Mouse (Mus musculus): ENCODE measurements at regions not wholly inside any gene's neighbourhood (a gene's known extent, or its start where the extent isn't known, plus 50 kb on each side); places are given as distances from the start of the nearest gene placed in this dataset.

- DNase-seq (ENCODE audit: low read depth, low spot score), result no peak
Observed at GRCm38 (mm10) chr10:66433490-66433889, 662.4 kb upstream of the Jmjd1c start.

- DNase-seq (ENCODE audit: low read depth, low spot score), result no peak
Observed at GRCm38 (mm10) chr10:66470684-66471083, 625.2 kb upstream of the Jmjd1c start.

- no peak for DNase-seq (ENCODE audit: low read depth, low spot score)
Observed at GRCm38 (mm10) chr10:66472038-66472437, 623.9 kb upstream of the Jmjd1c start.

GRCm38 (mm10) chr10:66475187-66475735 is 620.7 kb upstream of the Jmjd1c start:
- DNase-seq (ENCODE audit: low read depth, low spot score), result no peak

GRCm38 (mm10) chr10:66490871-66491270 is 605.1 kb upstream of the Jmjd1c start:
- DNase-seq (ENCODE audit: low read depth, low spot score), result no peak

GRCm38 (mm10) chr10:66491850-66492249 is 604.1 kb upstream of the Jmjd1c start:
- no peak for DNase-seq (ENCODE audit: low read depth, low spot score)

- DNase-seq (ENCODE audit: low read depth, low spot score), result no peak
Observed at GRCm38 (mm10) chr10:66539846-66540245, 556.1 kb upstream of the Jmjd1c start.

GRCm38 (mm10) chr10:66546656-66547055 is 549.3 kb upstream of the Jmjd1c start:
- DNase-seq (ENCODE audit: low read depth, low spot score), result no peak

- DNase-seq (ENCODE audit: low read depth, low spot score), result no peak
Observed at GRCm38 (mm10) chr10:66547660-66548059, 548.3 kb upstream of the Jmjd1c start.

GRCm38 (mm10) chr10:66548073-66548472 is 547.9 kb upstream of the Jmjd1c start:
- no peak for DNase-seq (ENCODE audit: low read depth, low spot score)

GRCm38 (mm10) chr10:66552919-66553318 is 543.0 kb upstream of the Jmjd1c start:
- DNase-seq (ENCODE audit: low read depth, low spot score), result no peak

GRCm38 (mm10) chr10:66554259-66554658 is 541.7 kb upstream of the Jmjd1c start:
- no peak for DNase-seq (ENCODE audit: low read depth, low spot score)

GRCm38 (mm10) chr10:66558097-66558840 is 537.7 kb upstream of the Jmjd1c start:
- DNase-seq (ENCODE audit: low read depth, low spot score), result no peak

GRCm38 (mm10) chr10:66565374-66565773 is 530.6 kb upstream of the Jmjd1c start:
- no peak for DNase-seq (ENCODE audit: low read depth, low spot score)

- DNase-seq (ENCODE audit: low read depth, low spot score), result no peak
Observed at GRCm38 (mm10) chr10:66574846-66575535, 520.9 kb upstream of the Jmjd1c start.

- DNase-seq (ENCODE audit: low read depth, low spot score), result peak; percentile 5
Observed at GRCm38 (mm10) chr10:66593001-66593400, 502.9 kb upstream of the Jmjd1c start.

- no peak for DNase-seq (ENCODE audit: low read depth, low spot score)
Observed at GRCm38 (mm10) chr10:66593506-66593905, 502.4 kb upstream of the Jmjd1c start.

- DNase-seq (ENCODE audit: low read depth, low spot score), result no peak
Observed at GRCm38 (mm10) chr10:66597952-66598351, 498.0 kb upstream of the Jmjd1c start.

GRCm38 (mm10) chr10:66607141-66607540 is 488.8 kb upstream of the Jmjd1c start:
- DNase-seq (ENCODE audit: low read depth, low spot score), result no peak

- DNase-seq (ENCODE audit: low read depth, low spot score), result no peak
Observed at GRCm38 (mm10) chr10:66616280-66616679, 479.6 kb upstream of the Jmjd1c start.

- no peak for DNase-seq (ENCODE audit: low read depth, low spot score)
Observed at GRCm38 (mm10) chr10:66630996-66631395, 464.9 kb upstream of the Jmjd1c start.

GRCm38 (mm10) chr10:66640890-66641847 is 454.8 kb upstream of the Jmjd1c start:
- no peak for DNase-seq (ENCODE audit: low read depth, low spot score)

Data from skeletal muscle tissue, adult 2 months (tissue).